Mouse (Mus musculus): Measurements from ENCODE around the gene Ankrd7.
A peak's percentile ranks its signal among the peaks of the same experiment; 100 is the strongest.
"Not testable (repeated sequence)": the region's sequence is repeated elsewhere in the genome, so short reads cannot be mapped to it uniquely, and the experiment has no call there.

Ankrd7 gene

GRCm38 (mm10) chr6:18866018-18866417 lies at the start of gene Ankrd7:
Gene Ankrd7 (plus strand): TSS chr6:18866318.
- DNase-seq, result no peak

DNA sequence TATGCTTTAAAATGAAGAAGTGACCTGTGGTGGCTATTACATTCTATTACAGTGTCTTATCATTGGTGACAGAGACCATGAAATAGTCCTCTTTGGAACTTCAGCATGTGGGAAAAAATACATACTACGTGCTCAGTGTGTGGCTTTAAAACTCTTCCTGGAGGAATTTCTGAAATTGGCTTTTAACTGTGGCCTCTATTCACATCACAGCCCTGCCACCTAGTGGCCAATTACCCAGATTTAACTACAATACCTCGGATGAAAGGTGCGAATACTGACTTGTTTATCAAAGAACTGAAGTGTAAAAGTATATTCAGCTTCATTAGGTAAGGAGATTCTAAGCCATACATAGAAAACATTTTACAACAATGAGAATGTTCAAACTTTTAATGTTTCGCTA lies 46.8 kb upstream of the Ankrd7 start:
- DNase-seq, result peak in 1 of 2 experiments; percentile 28

GRCm38 (mm10) chr6:18820246-18820645 lies 45.9 kb upstream of the Ankrd7 start:
- no peak for DNase-seq

GRCm38 (mm10) chr6:18822812-18823211 lies 43.3 kb upstream of the Ankrd7 start:
- DNase-seq, result no peak

GRCm38 (mm10) chr6:18832958-18833357 lies 33.2 kb upstream of the Ankrd7 start:
- no peak for DNase-seq

GRCm38 (mm10) chr6:18844529-18844928 lies 21.6 kb upstream of the Ankrd7 start:
- not testable (repeated sequence) for DNase-seq

DNA sequence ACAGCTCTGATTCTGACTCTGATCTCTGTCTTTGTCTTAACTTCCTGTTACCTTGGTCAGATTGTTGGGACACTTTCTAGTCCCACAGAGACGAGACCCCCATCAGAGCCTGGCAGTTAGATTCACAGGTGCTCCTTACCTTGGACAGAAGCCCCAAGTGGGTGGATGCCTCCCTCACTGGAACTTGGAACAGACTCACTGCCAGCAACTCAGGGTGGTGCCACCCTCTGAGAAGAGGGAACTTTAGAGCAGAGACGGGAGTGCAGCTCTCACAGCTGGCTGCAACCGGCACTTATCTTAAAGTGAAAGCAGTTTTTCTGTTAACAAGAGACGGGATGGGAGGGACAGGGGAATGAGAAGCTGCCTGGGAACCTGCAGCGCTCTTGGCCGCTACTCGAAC lies 20.5 kb upstream of the Ankrd7 start:
- DNase-seq, result not testable (repeated sequence)

- peak; percentile 92 for DNase-seq
These were observed 17.9 kb upstream of the Ankrd7 start, which contains the start of gene Lsm8 for GRCm38 (mm10) chr6:18848051-18848701. Gene Lsm8 (plus strand): TSS chr6:18848579.

- no peak for DNase-seq
These were observed 17.4 kb upstream of the Ankrd7 start for GRCm38 (mm10) chr6:18848702-18849061.

- DNase-seq, result no peak
These were observed 10.8 kb upstream of the Ankrd7 start for GRCm38 (mm10) chr6:18855323-18855722.

- DNase-seq, result no peak
These were observed 9.5 kb upstream of the Ankrd7 start for GRCm38 (mm10) chr6:18856487-18857078.

DNA sequence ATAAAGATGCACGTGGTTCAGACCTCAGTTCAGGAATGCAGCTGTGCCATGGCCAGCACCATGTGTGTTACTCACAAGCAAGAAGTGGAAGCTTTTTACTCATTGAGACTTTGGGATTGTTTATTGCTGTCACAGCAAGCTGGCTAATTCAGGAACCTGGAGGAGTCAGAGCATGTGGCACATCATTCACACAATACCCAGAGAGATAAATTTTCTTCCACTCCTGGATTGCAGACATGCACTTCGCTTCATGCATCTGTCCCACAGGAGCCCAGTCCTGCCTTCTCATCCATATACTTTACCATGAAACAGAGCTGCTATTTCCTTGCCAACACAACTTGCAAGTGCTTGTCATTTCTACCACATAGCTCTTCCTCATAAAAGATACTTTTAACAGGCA lies 22.9 kb downstream of the Ankrd7 start:
- no peak for DNase-seq

DNA sequence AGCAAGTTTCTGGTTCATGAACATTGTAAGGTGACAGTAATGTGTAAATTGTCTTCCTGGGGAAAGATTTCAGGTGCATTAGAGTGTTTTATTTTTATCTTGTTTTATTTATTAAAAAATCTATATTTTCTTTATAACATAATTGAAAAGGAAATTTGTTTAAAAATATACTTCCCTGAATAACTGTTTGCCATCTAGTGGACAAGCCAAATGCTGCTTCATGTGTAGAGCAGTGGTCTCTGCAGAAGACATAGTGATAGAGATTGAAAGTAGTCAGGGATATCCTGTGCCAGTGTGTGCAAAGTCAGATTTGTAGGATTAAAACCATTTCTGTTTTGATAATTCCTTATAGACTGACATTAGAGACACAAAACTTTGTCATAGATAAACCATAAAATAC lies 28.0 kb downstream of the Ankrd7 start:
- no peak for DNase-seq

- DNase-seq, result no peak
These were observed 41.1 kb downstream of the Ankrd7 start for GRCm38 (mm10) chr6:18907173-18907572.

GRCm38 (mm10) chr6:18913179-18913578 lies 47.1 kb downstream of the Ankrd7 start:
- DNase-seq, result no peak

DNA sequence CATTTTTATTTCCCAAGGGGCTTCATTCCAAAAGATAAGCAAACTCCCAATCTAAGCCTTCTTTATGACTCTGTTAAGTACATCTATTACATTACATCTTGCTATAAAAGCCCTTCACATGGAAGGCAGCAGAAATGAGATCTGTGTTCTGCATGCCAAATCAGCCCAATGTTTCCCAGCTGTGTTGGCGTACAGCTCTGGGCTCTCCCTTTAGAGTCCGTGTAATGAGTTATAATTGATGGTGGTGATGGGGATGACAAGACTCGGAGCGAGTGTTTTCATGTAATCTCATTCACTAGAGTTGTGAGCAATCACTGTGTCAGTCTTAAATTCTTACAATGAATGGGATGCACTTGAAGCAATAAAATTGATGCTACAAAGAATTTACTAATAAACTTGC lies 49.9 kb downstream of the Ankrd7 start:
- DNase-seq, result no peak

DNA sequence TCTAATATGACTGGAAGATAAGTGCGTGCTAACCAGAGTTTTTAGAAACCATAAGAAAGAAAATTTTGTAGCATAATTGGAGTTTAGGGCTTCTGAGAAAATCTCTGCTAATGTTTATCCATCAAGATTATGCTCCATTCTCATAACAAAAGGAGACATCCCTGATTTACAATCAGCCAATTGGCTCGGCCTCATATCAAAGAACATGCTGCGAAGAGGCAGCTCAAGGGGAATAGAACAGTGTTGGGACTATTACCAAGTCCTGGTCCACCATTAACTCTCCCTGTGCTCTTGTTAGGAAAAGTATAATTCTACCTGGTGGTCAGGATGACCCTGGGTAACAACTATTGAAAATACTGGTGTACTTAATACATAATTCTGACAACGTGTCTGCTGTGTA lies 50.4 kb downstream of the Ankrd7 start:
- DNase-seq, result no peak

Data from spleen, adult 18-20 months (tissue).